Mouse (Mus musculus) embryonic fibroblast, embryonic 13.5 days (primary cell): ENCODE results near the gene Urb1.

Source experiments
- CTCF ChIP-seq: IDR thresholded peaks from 2 replicates; pipeline ENCODE4 v1.5.1; 2011; ENCODE audit warnings: mild to moderate bottlenecking, control low read depth, low read length, moderate library complexity, borderline replicate concordance; ENCODE audit not compliant: insufficient read depth
- POLR2A ChIP-seq: IDR thresholded peaks from 2 replicates; pipeline ENCODE4 v1.6.1; 2011; ENCODE audit warnings: low read depth, mild to moderate bottlenecking, control low read depth, low read length, moderate library complexity

GRCm38 (mm10) chr16:90710313-90710712 is 99.9 kb downstream of the Urb1 start:
- no peak for TF ChIP-seq POLR2A
- TF ChIP-seq CTCF = no peak
